Mouse (Mus musculus) heart, adult 2 months (tissue): ENCODE results near the gene Napsa.

ENCODE experiments used
- CTCF ChIP-seq: fragments of 200-600 bp; IDR thresholded peaks from 2 replicates; pipeline ENCODE4 v1.8.1; 2022; ENCODE audit warnings: antibody characterized with exemption, mild to moderate bottlenecking, moderate library complexity
- EP300 ChIP-seq: fragments of 200-500 bp; IDR thresholded peaks from 2 replicates; pipeline ENCODE4 v1.6.1; 2011; ENCODE audit warnings: low read depth, low read length, control low read depth; ENCODE audit not compliant: insufficient read depth

GRCm38 (mm10) chr7:44624828-44625227 lies 52.6 kb downstream of the Napsa start:
- TF ChIP-seq CTCF (no peak), EP300 (no peak)
